Mouse (Mus musculus) neural tube, embryonic 12.5 days (tissue): ENCODE results near the gene Gm49361. TPM values are rescaled to one million over a fixed set of nuclear protein-coding genes. Genes with fewer than 3 reads are reported as not detected.
"Not testable (repeated sequence)": the region's sequence is repeated elsewhere in the genome, so short reads cannot be mapped to it uniquely, and the experiment has no call there.

Source experiments
- ATAC-seq: fragments of 200-750 bp; cut with Nextera tagmentation; 2 replicates; pipeline ENCODE4 v1.8.0; 2017; ENCODE audit warnings: low read depth, mild to moderate bottlenecking, moderate TSS enrichment, moderate library complexity; ENCODE audit not compliant: low FRiP score
- H3K27ac ChIP-seq: fragments of 300-500 bp; sonication (generic); 2 replicates; pipeline ENCODE4 v1.5.1; 2016
- H3K27me3 ChIP-seq: fragments of 300-500 bp; sonication (generic); replicated peaks from 2 replicates; pipeline ENCODE4 v1.6.1; 2016; ENCODE audit warnings: mild to moderate bottlenecking
- H3K36me3 ChIP-seq: fragments of 300-500 bp; sonication (generic); 2 replicates; pipeline ENCODE4 v1.6.1; 2016; ENCODE audit warnings: mild to moderate bottlenecking
- H3K4me1 ChIP-seq: fragments of 300-500 bp; sonication (generic); 2 replicates; pipeline ENCODE4 v1.6.1; 2016
- H3K4me2 ChIP-seq: fragments of 300-500 bp; sonication (generic); replicated peaks from 2 replicates; pipeline ENCODE4 v1.6.1; 2016; ENCODE audit warnings: mild to moderate bottlenecking
- H3K4me3 ChIP-seq: fragments of 300-500 bp; sonication (generic); 2 replicates; pipeline ENCODE4 v1.5.1; 2016
- H3K9ac ChIP-seq: fragments of 300-500 bp; sonication (generic); 2 replicates; pipeline ENCODE4 v1.6.1; 2016; ENCODE audit warnings: mild to moderate bottlenecking
- H3K9me3 ChIP-seq: fragments of 300-500 bp; sonication (generic); 2 replicates; pipeline ENCODE4 v1.6.1; 2016; ENCODE audit warnings: mild to moderate bottlenecking
- WGBS: fragments of 180-500 bp; shearing (Covaris S2); methylation state at CpG from one replicate; pipeline ENCODE4 v1.1.7; 2016; 5-methylcytosine and 5-hydroxymethylcytosine counted together
- polyA plus RNA-seq: library from polyadenylated mRNA; unstranded; fragments of >200 nt; fragmentation: Nextera tagmentation; extraction: Ambion mirVana; gene quantifications from 2 replicates; pipeline ENCODE4 v1.2.1, GENCODE M21; 2016

Gm49361 gene
- polyA plus RNA-seq, 1 experiment from 2014 or later = not detected

DNA sequence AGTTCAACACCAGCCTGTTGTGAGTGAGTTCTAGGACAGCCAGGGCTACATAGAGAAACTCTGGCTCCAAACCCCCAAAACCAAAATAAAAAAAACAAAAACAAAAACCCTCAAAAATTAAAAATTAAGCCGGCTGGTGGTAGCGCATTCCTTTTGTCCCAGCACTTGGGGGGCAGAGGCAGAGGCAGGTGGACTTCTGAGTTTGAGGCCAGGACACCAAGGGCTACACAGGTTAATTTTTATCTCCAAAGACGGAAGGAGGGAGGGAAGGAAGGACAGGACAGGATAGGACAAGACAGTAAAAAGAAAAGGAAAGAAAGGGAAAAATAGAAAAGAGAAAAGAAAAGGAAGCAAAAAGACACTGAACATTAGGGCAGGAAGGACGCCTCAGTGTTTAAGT lies 63.2 kb downstream of the Gm49361 start:
- Histone ChIP-seq H3K27ac (no peak overlapping the region), H3K36me3 (no peaks in the 10 kb centered on the region), H3K27me3 (no peaks in the 10 kb centered on the region), H3K9ac (no peak overlapping the region), H3K4me3 (no peak overlapping the region), H3K4me1 (no peaks in the 10 kb centered on the region), H3K9me3 (no peaks in the 10 kb centered on the region), H3K4me2 (no peak overlapping the region)
- WGBS = 84% methylated on average over 4 of the region's 4 CpGs
- no peak for ATAC-seq

DNA sequence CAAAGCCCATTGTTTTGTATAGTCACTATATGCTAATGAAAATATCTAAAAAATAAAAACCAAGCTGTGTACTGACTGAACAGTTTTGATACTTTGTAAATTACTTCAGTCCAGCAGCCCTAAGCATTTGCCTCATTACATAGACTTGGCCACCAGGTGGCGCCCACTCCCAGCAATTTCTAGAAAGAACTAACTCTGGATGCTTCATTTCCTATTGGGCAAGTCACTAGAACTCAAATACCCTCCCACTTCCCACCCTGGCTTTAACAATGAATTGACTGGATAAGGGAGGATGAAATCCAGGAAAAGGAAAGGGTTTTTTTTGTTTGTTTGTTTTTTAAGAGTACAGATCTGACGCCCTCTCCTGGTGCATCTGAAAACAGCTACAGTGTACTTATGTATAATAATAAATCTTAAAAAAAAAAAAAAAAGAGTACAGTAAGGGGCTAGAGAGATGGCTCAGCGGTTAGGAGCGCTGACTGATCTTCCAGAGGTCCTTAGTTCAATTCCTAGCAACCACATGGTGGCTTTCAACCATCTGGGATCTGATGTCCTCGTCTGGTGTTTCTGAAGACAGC lies 65.9 kb downstream of the Gm49361 start:
- peak; percentile 48 for ATAC-seq

DNA sequence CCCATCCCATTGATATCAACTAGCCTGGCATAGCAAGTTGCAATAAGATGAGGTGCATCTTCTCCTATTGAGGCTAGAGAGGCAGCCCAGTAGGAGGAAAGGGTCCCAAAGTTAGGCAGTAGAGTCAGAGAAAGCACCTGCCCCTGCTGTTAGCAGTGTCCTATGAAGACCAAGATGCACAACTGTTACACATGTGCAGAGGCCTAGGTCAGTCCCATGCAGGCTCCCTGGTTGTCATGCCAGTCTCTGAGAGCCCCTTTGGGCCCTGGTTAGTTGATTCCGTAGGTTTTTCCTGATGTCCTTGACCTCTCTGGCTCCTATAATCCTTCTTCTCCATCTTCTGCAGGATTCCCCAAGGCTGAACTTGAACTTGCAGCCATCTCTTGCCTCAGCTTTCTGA lies 66.4 kb downstream of the Gm49361 start:
- no peak overlapping the region for H3K4me2 ChIP-seq
- H3K4me1 ChIP-seq = no peaks in the 10 kb centered on the region
- no peaks in the 10 kb centered on the region for H3K27me3 ChIP-seq
- WGBS = 38% methylated on average over 1 of the region's 1 CpGs
- no peaks in the 10 kb centered on the region for H3K9me3 ChIP-seq
- ATAC-seq = peak; percentile 21; the same call in 1 of the 2 replicates
- no peaks in the 10 kb centered on the region for H3K36me3 ChIP-seq
- no peak overlapping the region for H3K4me3 ChIP-seq
- no peak overlapping the region for H3K27ac ChIP-seq
- H3K9ac ChIP-seq = no peak overlapping the region

More for the DNA sequence above, 65.9 kb downstream of the Gm49361 start:
- Histone ChIP-seq H3K36me3 (no peaks in the 10 kb centered on the region), H3K4me3 (no peak overlapping the region), H3K27ac (no peak overlapping the region), H3K4me1 (no peaks in the 10 kb centered on the region), H3K9me3 (no peaks in the 10 kb centered on the region), H3K4me2 (no peak overlapping the region), H3K9ac (no peak overlapping the region), H3K27me3 (no peaks in the 10 kb centered on the region)
- WGBS = 46% methylated on average over 5 of the region's 5 CpGs

DNA sequence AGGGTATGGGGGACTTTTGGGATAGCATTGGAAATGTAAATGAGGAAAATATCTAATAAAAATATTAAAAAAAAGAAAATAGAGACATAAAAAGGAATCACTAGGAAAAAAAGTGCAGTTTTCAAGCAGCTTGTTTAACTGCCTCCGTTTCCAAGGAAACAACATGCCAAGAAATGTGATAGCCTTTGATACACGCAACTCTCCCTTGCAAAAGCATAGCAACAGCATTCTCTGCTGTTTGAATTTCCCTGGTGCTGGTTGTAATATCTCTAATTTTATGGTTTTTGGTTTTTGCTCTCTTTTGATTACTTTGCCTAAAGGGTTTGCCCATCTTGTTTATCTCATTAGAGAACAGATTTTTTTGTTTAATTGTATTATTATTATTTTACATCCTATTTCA lies 70.4 kb downstream of the Gm49361 start:
- Histone ChIP-seq H3K4me2 (no peak overlapping the region), H3K27ac (no peak overlapping the region), H3K9me3 (no peaks in the 10 kb centered on the region), H3K36me3 (no peaks in the 10 kb centered on the region), H3K27me3 (no peaks in the 10 kb centered on the region), H3K4me3 (no peak overlapping the region), H3K9ac (no peak overlapping the region), H3K4me1 (no peaks in the 10 kb centered on the region)
- WGBS = 71% methylated on average over 2 of the region's 2 CpGs
- no peak for ATAC-seq

DNA sequence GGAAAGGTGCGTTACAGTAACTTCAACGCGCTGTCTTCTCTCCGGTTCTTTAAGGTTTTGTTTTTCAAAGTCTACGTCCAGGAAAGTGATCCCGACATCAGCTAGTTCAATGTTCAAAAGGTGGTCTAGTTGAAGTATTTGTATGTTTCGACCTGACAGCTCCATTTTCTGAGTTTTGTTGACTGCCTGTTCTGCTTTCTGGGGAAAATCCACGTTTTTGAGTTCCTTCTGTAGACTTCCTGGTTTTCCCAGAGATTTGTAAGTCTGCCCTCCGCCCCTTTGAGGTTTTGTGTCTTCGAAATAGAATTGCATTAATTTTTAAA lies 80.3 kb downstream of the Gm49361 start:
- no peaks in the 10 kb centered on the region for H3K27me3 ChIP-seq
- no peaks in the 10 kb centered on the region for H3K36me3 ChIP-seq
- H3K9ac ChIP-seq = peak overlapping the region; percentile 91
- peak overlapping the region; percentile 78 for H3K4me2 ChIP-seq
- peak overlapping the region; percentile 93 for H3K27ac ChIP-seq
- H3K4me3 ChIP-seq = peak overlapping the region; percentile 80
- H3K4me1 ChIP-seq = peaks cover 17% of the 10 kb centered on the region; the same call in 1 of the 2 replicates
- H3K9me3 ChIP-seq = no peaks in the 10 kb centered on the region
- ATAC-seq = no peak
- whole genome bisulfite sequencing = 14% methylated on average over 10 of the region's 10 CpGs

DNA sequence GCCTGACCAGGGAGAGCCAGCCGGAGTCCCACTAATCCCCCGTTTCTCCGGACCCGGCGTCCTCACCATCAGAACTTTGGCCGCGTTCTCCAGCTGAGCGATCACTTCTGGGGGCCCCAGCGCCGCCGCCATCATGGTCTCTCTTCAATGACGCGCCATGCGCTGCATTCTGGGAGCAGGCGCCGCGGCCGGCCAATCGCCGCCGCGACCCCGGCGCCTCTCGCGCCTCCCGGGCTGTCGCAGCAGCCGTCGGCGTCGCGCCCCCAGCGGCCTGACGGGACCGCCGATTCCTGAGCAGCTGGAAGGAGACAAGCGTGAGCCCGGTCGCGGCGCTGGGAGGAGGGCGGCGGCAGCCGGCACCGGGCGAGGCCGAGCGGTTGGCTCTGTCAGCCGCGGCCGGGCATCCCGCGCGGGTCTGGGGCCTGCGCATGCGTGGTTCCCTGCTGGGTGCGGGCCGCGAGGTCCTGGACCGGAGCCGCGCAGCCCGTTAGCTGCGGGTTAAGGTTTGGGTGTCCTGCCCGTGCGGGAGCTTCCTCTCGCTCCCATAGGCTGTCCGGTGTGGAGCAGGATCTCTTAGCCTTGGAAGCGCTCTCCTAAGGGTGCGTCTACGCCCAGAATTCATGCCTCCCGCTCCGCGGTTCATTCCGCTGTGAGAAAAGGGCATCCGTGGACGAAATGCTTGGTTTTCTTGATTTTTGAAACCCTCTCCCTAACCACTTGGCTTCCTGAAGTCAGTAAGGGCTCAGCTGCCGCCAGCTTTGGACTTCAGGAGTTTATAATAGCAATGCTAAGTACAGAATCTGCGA lies 80.9 kb downstream of the Gm49361 start, which contains the start of gene Xpo4:
Gene Xpo4, minus strand, starts transcription at position 609 of the 806 bp plus-strand sequence.
- H3K4me2 ChIP-seq = peak within 1 kb of the TSS; percentile 78
- peak; percentile 98 for ATAC-seq
- no peaks in the 10 kb centered on the region for H3K36me3 ChIP-seq
- WGBS = under 1% methylated on average over 80 of the region's 80 CpGs
- H3K4me1 ChIP-seq = peaks cover 17% of the 10 kb centered on the region; the same call in 1 of the 2 replicates
- peak within 1 kb of the TSS; percentile 80 for H3K4me3 ChIP-seq
- peak within 1 kb of the TSS; percentile 93 for H3K27ac ChIP-seq
- no peaks in the 10 kb centered on the region for H3K27me3 ChIP-seq
- no peaks in the 10 kb centered on the region for H3K9me3 ChIP-seq
- H3K9ac ChIP-seq = peak within 1 kb of the TSS; percentile 91

DNA sequence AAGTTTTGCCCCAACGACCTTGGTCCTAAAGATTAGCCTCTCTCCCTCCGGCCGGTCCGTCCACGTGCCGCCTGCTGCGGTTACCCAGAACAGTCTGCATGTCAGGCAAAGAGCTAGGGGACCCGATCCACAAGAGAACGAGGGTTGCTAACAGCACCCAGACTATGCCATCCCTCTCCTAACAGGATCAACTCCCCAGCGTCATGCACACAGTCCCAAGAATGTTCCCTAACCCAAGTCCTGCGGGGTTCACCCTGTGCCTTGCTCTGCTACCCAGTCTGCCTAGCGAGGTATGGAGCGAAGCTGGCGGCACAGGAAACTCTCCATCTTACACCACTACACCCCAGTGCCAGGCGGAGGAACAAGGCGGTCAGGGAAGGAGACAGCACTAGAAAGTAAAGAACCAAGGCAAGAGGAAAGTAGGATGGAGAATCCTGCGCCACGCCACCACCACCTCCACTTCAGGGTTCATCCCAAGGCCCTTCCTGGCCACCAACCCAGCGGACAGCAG lies 81.5 kb downstream of the Gm49361 start:
- ATAC-seq = peak; percentile 66
- H3K4me3 ChIP-seq = peak overlapping the region; percentile 80
- H3K36me3 ChIP-seq = no peaks in the 10 kb centered on the region
- WGBS = 0% methylated on average over 19 of the region's 19 CpGs
- peak overlapping the region; percentile 93; the same call in 1 of the 2 replicates for H3K27ac ChIP-seq
- peak overlapping the region; percentile 78 for H3K4me2 ChIP-seq
- H3K9me3 ChIP-seq = no peaks in the 10 kb centered on the region
- peaks cover 17% of the 10 kb centered on the region; the same call in 1 of the 2 replicates for H3K4me1 ChIP-seq
- H3K9ac ChIP-seq = peak overlapping the region; percentile 91
- H3K27me3 ChIP-seq = no peaks in the 10 kb centered on the region

DNA sequence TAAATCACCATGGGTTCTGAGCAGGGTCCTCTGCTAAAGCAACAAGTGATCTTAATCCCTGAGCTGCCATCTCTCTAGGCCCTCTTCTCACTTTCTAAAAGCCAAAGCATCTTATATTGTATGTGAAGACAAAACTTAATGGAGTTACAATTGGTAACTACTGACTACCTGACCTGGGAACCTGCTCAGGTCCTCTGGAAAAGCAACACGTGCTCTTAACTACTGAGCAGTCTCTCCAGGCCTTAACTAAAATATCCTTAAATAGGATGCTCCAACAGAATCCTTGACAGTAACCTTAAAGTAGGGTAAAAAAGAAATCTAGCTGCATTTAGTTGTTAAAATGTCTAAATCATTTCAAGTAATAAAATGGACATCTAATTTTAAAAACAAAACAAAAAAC lies 82.3 kb downstream of the Gm49361 start:
- Histone ChIP-seq H3K4me3 (no peak overlapping the region), H3K9ac (no peak overlapping the region), H3K9me3 (no peaks in the 10 kb centered on the region), H3K4me1 (peaks cover 17% of the 10 kb centered on the region; the same call in 1 of the 2 replicates), H3K4me2 (peak overlapping the region; percentile 78), H3K27ac (no peak overlapping the region), H3K27me3 (no peaks in the 10 kb centered on the region), H3K36me3 (no peaks in the 10 kb centered on the region)
- ATAC-seq = no peak
- WGBS = 28% methylated on average over 1 of the region's 1 CpGs

DNA sequence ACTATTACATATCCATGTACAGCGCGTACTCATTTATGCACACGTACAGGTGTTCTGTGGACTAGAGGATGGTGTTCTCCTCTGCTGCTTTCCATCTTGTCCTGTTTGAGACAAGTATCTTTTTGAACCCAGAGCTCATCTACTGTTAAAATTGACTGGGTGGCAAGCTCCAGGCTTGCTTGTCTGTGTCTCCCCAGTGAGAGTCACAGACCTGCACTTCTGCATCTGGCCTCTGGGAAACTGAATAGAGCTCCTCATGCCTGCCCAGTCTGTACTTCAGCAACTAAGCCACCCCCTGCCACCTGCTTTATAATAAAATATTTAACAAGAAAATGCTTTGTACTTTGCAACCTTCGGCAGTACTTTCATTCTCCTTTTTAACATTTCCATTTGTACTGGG lies 87.6 kb downstream of the Gm49361 start:
- no peak overlapping the region for H3K4me2 ChIP-seq
- no peak for ATAC-seq
- H3K27me3 ChIP-seq = no peaks in the 10 kb centered on the region
- 96% methylated on average over 4 of the region's 4 CpGs for WGBS
- H3K9me3 ChIP-seq = no peaks in the 10 kb centered on the region
- H3K9ac ChIP-seq = no peak overlapping the region
- H3K4me3 ChIP-seq = no peak overlapping the region
- no peaks in the 10 kb centered on the region for H3K36me3 ChIP-seq
- H3K4me1 ChIP-seq = no peaks in the 10 kb centered on the region
- H3K27ac ChIP-seq = no peak overlapping the region

DNA sequence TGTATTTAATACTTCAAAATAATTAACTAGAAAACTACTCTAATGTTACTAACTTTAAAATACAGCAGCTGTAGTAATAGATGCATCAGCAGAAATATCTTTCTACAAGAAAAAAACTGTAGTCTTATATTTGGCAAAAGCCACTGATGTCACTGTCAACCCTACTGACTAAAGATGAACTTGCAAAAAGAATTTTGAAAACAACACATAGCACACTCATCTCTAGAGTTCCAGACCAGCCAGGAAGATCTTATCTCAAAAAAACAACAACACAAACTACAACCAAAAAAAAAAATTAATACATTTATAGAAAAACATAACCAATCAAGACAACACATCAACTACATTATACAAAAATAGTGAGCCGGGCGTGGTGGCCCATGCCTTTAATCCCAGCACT lies 88.4 kb downstream of the Gm49361 start:
- H3K27ac ChIP-seq = no peak overlapping the region

DNA sequence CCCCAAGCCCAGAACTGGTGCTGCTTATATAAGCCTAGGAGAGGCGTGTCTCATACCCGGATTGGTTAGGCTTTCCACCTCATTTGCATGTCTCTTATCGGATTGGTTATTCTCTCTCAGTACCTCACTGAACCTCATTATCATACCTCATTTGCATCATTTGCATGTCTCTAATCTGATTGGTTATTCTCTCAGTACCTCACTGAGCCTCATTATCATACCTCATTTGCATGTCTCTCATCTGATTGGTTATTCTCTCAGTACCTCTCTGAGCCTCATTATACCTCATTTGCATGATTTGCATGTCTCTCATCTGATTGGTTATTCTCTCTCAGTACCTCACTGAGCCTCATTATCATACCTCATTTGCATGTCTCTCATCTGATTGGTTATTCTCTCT lies 89.4 kb downstream of the Gm49361 start:
- 0 out of 2 replicates have a peak, but pooled peaks have one; percentile 50 for ATAC-seq
- not testable (repeated sequence) for H3K36me3 ChIP-seq

More for the DNA sequence above, 88.4 kb downstream of the Gm49361 start:
- Histone ChIP-seq H3K9ac (no peak overlapping the region), H3K4me1 (no peaks in the 10 kb centered on the region), H3K36me3 (no peaks in the 10 kb centered on the region), H3K9me3 (no peaks in the 10 kb centered on the region), H3K4me2 (no peak overlapping the region), H3K27me3 (no peaks in the 10 kb centered on the region), H3K4me3 (no peak overlapping the region)
- no peak for ATAC-seq
- 100% methylated on average over 2 of the region's 2 CpGs for WGBS

DNA sequence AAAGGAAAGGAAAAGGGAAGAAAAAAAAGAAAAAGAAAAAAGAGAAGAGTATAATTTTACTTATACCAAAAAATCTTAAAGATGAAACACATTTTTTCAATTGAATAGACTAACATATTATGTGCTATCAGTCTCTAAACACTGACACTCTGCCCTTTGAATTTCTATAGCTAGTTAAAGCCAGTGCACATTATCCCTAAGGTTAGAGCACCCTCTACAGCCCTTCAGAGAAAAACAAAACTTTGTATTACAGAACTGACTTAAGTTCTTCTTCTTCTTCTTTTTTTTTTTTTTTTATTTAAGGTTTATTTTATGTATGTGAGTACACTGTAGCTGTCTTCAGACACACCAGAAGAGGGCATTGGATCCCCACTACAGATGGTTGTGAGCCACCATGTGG lies 96.4 kb downstream of the Gm49361 start:
- no peak overlapping the region for H3K4me3 ChIP-seq
- H3K4me1 ChIP-seq = no peaks in the 10 kb centered on the region
- no peaks in the 10 kb centered on the region for H3K9me3 ChIP-seq
- no peak for ATAC-seq
- H3K27ac ChIP-seq = no peak overlapping the region
- H3K27me3 ChIP-seq = no peaks in the 10 kb centered on the region
- no peak overlapping the region for H3K4me2 ChIP-seq
- H3K36me3 ChIP-seq = no peaks in the 10 kb centered on the region
- H3K9ac ChIP-seq = no peak overlapping the region

More for the DNA sequence above, 89.4 kb downstream of the Gm49361 start:
- H3K4me2 ChIP-seq, H3K9me3 ChIP-seq, H3K4me3 ChIP-seq, H3K27ac ChIP-seq, H3K4me1 ChIP-seq, H3K27me3 ChIP-seq, H3K9ac ChIP-seq: not testable (repeated sequence)
- 93% methylated on average over 3 of the region's 3 CpGs for WGBS
